Mouse (Mus musculus) megakaryocyte, embryonic 14.5 days (primary cell): ENCODE data around the gene Apob.

Source experiments
- FLI1 ChIP-seq: IDR thresholded peaks from 2 replicates; pipeline ENCODE4 v1.6.1; 2012; ENCODE audit warnings: low read length, inconsistent platforms, mixed read lengths
- GATA1 ChIP-seq: IDR thresholded peaks from 3 replicates; pipeline ENCODE4 v1.6.1; 2012; ENCODE audit warnings: mixed read lengths, low read length, inconsistent platforms, borderline replicate concordance

- TF ChIP-seq GATA1 (no peak), FLI1 (no peak)
These were observed 52.1 kb downstream of the Apob start for GRCm38 (mm10) chr12:8029520-8029919.
